Mouse (Mus musculus) megakaryocyte-erythroid progenitor cell, adult 5-6 weeks (primary cell): ENCODE measurements at regions not wholly inside any gene's neighbourhood (a gene's known extent, or its start where the extent isn't known, plus 50 kb on each side); places are given as distances from the start of the nearest gene placed in this dataset.
A peak's percentile ranks its signal among the peaks of the same experiment; 100 is the strongest.
"Not testable (repeated sequence)": the region's sequence is repeated elsewhere in the genome, so short reads cannot be mapped to it uniquely, and the experiment has no call there.

Experiments used
- ATAC-seq: replicated peaks from 2 replicates; pipeline ENCODE4 v1.8.0; 2016; ENCODE audit warnings: mild to moderate bottlenecking, inconsistent platforms; ENCODE audit not compliant: severe bottlenecking, poor library complexity, low FRiP score, low TSS enrichment

- no peak for ATAC-seq
Measured at GRCm38 (mm10) chr10:96685991-96686601, 69.3 kb downstream of the Btg1 start.

GRCm38 (mm10) chr10:96686659-96687440 is 70.0 kb downstream of the Btg1 start:
- no peak for ATAC-seq

- ATAC-seq = no peak
Measured at GRCm38 (mm10) chr10:96687441-96687772, 70.6 kb downstream of the Btg1 start.

GRCm38 (mm10) chr10:96689976-96690867 is 73.4 kb downstream of the Btg1 start:
- no peak for ATAC-seq

- no peak for ATAC-seq
Measured at GRCm38 (mm10) chr10:96690868-96691302, 74.1 kb downstream of the Btg1 start.

- no peak for ATAC-seq
Measured at GRCm38 (mm10) chr10:96691319-96691870, 74.6 kb downstream of the Btg1 start.

GRCm38 (mm10) chr10:96692821-96693220 is 76.0 kb downstream of the Btg1 start:
- ATAC-seq = no peak

- ATAC-seq = no peak
Measured at GRCm38 (mm10) chr10:96693766-96694165, 77.0 kb downstream of the Btg1 start.

- no peak for ATAC-seq
Measured at GRCm38 (mm10) chr10:96696571-96696970, 79.8 kb downstream of the Btg1 start.

- ATAC-seq = no peak
Measured at GRCm38 (mm10) chr10:96697781-96698180, 81.0 kb downstream of the Btg1 start.

GRCm38 (mm10) chr10:96706656-96707055 is 89.8 kb downstream of the Btg1 start:
- ATAC-seq = no peak

- ATAC-seq = no peak
Measured at GRCm38 (mm10) chr10:96708471-96708870, 91.7 kb downstream of the Btg1 start.

GRCm38 (mm10) chr10:96709698-96710356 is 93.0 kb downstream of the Btg1 start:
- ATAC-seq = no peak

- ATAC-seq = no peak
Measured at GRCm38 (mm10) chr10:96711993-96712392, 95.2 kb downstream of the Btg1 start.

- ATAC-seq = no peak
Measured at GRCm38 (mm10) chr10:96714702-96715101, 97.9 kb downstream of the Btg1 start.

GRCm38 (mm10) chr10:96717281-96717680 is 100.5 kb downstream of the Btg1 start:
- no peak for ATAC-seq

- ATAC-seq = not testable (repeated sequence)
Measured at GRCm38 (mm10) chr10:96718706-96719105, 101.9 kb downstream of the Btg1 start.

- ATAC-seq = no peak
Measured at GRCm38 (mm10) chr10:96720281-96720711, 103.5 kb downstream of the Btg1 start.

- peak; percentile 46 for ATAC-seq
Measured at GRCm38 (mm10) chr10:96720956-96721688, 104.3 kb downstream of the Btg1 start.
